Mouse (Mus musculus) adipose tissue, adult 10 weeks (tissue): ENCODE measurements around the gene Ltb4r2. TPM values are rescaled to one million over a fixed set of nuclear protein-coding genes. Genes with fewer than 3 reads are reported as not detected.

Source experiments
- polyA plus RNA-seq: library from polyadenylated mRNA; stranded (reverse); fragments of 350-450 nt; fragmentation: Illumina TruSeq; extraction: RNeasy Lipid Tissue Mini Kit (QIAGEN cat#74804); gene quantifications from one replicate; pipeline ENCODE4 v1.2.3, GENCODE M21; 2014; ENCODE audit warnings: low read depth, low replicate concordance

The Ltb4r2 gene
- polyA plus RNA-seq: 0.77 TPM

DNA sequence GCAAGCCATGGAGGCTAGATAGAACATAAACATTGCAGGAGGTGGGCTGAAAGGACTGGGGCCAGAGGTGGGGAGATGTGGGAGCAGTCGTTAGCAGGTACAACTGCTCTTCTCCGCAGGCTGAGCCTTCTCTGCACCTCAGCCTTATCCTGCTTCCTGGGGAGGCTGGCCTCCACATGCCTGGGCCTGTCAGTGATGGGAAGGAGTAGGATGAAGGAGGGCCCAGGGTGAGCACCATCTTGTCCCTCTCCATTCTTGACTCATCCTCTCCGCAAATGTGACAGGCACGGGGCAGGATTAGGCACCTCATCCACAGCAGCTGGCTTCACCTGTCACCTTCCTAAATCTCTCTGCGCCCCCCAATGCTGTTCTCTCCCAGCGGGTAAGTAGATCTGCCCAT, at the start of gene Ltb4r2:
Gene Ltb4r2 (plus strand): TSS at position 266 of the 400 bp plus-strand sequence.

DNA sequence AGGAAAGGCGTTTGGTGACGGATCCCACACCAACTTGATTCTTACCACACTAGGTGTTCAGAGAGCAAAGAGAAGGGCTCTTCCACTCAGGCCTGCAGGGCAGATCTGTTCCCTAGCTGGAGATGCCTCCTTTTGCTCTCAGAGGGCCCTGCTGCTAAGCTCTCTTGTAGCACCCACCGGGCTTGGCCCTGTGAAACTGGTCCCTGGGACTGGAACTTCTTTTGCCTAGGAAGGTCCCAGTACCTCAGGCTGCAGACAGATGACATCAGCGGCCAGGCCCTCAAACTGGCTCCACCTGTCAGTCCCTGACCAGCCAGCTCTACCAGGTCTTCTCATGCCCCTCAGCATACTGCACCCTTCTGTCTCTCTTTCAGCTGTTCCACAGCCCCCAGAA, 47.5 kb upstream of the Ltb4r2 start, which contains the start of gene Tgm1:
Gene Tgm1 (minus strand): TSS at position 198 of the 394 bp plus-strand sequence.

DNA sequence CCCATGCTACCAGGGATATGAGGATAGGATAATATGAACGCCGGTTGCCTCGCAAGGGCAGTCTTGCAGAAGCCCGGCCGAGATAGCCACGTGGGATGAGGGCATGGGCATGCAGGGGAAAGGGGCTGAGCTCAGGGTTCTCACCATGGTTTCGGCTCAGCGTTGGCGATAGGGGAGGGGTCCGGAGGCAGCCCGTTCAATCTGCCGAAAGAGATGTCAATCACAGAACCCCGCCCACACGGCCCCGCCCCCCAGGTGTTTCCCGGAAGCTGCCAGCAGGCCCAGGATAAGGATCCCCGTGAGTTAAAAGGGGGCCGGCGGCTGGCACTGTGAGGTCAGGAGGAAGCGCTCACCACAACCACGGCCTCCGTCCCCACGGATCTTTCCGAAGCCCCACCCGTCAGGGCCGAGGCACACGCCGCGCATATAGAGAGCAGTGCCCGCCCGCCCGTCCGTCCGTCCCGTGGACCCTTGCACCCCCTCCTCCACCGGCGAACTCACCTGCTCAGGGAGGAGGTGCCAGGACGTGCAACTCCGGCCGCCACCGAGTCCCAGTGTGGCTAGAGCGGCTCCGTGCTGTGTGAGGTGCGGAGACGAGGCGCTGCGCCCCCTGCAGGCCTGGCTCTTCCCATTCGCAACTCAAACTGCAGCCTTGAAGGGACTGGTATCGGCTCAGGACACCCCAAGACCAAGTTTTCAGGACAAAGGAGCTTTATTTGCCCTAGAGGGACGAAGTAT, 39.4 kb upstream of the Ltb4r2 start, which contains the start of gene Rabggta:
Gene Rabggta (minus strand): TSS at position 564 of the 738 bp plus-strand sequence.

DNA sequence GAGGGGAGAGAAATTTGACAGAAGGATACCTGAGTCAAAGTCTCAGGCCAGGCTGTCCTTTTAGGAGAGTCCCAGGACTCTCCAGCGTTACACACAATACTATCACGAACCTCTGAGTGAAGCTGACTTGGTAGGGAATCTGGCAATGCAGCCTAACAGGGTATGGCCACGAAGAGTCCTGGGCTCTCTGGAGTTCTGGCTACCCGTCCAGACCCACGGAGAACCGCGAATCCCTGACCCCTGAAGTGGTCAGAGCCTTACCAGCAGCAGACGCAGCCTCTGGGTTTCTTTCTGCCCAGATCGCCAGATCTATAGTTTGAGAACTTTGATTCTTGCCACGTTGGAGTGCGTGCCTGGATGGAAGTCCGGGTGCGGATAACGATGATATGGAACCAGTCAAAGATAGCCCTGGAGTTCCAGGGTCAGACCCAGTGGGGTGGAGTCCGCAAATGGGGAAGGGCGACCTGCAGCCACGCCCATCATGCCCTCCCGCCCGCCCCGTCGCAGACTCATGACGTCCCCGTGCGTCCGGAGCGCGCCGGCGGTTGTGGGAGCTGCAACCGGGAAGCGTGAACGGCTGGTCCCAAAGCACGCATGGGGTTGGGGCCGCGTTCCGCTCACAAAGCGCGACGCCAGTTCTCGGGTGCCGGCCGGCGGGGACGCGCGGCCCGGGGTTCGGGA, 15.9 kb upstream of the Ltb4r2 start, which contains the start of the genes Dhrs1 and Nop9:
Gene Dhrs1 (minus strand): TSS at position 511 of the 681 bp plus-strand sequence.
Gene Nop9 (plus strand): TSS at position 514 of the 681 bp plus-strand sequence.

DNA sequence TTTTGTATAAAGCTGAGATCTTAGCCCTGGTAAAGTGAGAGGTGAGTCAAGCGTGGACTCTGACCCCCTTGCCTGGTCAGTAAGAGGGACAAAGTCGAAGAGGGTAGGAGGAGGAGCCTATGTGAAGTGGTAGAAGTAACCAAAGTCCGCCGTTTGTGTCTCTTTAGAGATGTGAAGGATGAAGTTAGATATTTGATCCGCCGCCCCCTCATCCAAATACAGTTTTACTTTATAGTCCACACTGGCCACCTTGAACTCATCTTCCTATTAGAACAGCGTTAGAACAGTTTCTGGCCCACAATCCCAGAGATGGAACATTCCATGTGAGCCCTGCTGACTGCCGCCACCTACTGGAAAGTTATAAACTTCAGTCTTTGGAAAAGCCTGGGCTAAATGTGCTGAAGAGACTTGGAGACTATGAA, 2.9 kb upstream of the Ltb4r2 start, which contains the start of gene Cideb:
Gene Cideb (minus strand): TSS at position 96 of the 422 bp plus-strand sequence.

DNA sequence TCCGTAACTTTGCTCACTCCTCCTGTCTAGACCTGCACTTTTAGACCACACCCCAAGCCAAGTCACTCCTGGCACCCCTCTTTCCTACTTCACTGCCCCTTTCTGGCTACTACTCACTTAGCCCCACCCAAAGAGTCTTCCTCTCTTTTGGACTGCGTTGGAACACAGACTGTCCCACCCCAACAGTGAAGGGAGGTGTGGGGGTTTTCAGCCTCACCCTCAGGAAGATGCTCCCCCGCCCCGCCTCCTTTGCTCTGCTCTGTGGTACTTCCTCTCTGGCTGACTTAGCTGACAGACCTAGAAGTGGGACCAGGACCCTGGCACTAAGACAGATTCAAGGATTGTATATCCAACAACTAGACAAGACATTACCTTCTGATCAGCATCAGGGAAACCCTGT, 4.5 kb downstream of the Ltb4r2 start, which contains the start of gene Ltb4r1:
Gene Ltb4r1 (plus strand): TSS at position 267 of the 400 bp plus-strand sequence.

DNA sequence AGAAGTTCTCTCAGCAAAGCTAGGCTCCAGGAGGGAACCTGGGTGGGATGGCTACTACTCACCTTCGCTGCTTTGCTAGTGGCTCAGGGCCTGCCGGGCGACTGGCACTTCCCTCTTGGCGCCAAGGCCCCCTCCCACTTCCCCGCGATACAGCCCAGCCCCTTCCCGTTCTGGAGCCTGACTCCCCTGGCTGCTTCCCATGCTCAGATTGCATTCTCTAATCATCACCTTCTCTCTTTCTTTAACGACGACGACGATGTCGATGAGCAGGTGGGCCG, 22.7 kb downstream of the Ltb4r2 start, which contains the start of gene Adcy4:
Gene Adcy4 (minus strand): TSS at position 138 of the 278 bp plus-strand sequence.

DNA sequence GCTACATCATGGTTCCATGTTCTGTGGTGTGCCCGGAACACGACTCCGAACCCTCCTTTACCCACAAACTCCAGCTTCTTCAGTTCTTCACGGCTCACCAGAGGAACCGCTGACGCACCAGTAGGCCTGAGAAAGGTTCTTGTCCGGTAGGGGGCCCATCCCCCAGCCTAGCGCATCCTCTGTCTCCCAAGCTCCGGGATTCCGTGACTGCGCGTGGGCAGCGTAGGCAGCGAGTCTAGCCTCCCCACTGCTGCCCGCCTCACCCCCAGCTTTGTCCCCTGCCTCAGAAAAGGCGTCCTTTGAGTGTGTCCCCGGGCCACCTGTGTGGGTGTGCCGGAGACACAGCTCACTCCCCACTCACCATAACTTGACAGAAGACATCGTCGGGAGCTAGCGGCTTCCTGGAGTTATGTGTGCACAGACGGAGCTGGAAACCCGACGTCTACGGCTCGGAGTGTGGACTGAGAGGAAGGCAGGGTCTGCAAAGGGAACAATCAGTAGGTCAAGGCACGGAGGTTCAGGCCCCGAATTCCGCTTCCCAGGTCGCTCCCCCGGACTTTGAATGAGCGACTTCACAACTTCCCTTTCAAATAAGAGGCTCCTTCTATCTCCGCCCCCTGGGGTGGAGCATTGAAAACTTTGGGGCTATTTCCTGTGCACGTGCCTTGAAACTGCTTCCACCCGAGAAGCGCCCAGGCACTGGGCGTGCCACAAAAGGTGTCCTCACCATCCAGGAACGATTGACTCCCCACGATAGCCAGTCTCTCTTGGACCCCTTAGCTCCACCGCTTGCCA, 27.2 kb downstream of the Ltb4r2 start, which contains the start of gene Ripk3:
Gene Ripk3 (minus strand): TSS at position 610 of the 795 bp plus-strand sequence.

Other genes with a start within 250 kb of the Ltb4r2 start
- not detected for gene Nrl, start 236.4 kb upstream of the Ltb4r2 start, polyA plus RNA-seq
- gene Pck2, start 221.2 kb upstream of the Ltb4r2 start, polyA plus RNA-seq: 33.9 TPM
- gene Dcaf11, start 201.4 kb upstream of the Ltb4r2 start, polyA plus RNA-seq: 139 TPM
- 1.9 TPM for gene A730061H03Rik, start 201.0 kb upstream of the Ltb4r2 start, polyA plus RNA-seq
- gene Fitm1, start 185.8 kb upstream of the Ltb4r2 start, polyA plus RNA-seq: 0.46 TPM
- gene Psme1, start 183.3 kb upstream of the Ltb4r2 start, polyA plus RNA-seq: 110 TPM
- gene Emc9, start 176.1 kb upstream of the Ltb4r2 start, polyA plus RNA-seq: 40.1 TPM
- 153 TPM for gene Psme2, start 170.3 kb upstream of the Ltb4r2 start, polyA plus RNA-seq
- gene Rnf31, start 169.7 kb upstream of the Ltb4r2 start, polyA plus RNA-seq: 20.2 TPM
- gene Irf9, start 157.9 kb upstream of the Ltb4r2 start, polyA plus RNA-seq: 46.8 TPM
- gene Rec8, start 143.4 kb upstream of the Ltb4r2 start, polyA plus RNA-seq: 25.8 TPM
- gene Ipo4, start 125.5 kb upstream of the Ltb4r2 start, polyA plus RNA-seq: 45.8 TPM
- 0.86 TPM for gene Gm49378, start 123.5 kb upstream of the Ltb4r2 start, polyA plus RNA-seq
- gene Tm9sf1, start 117.6 kb upstream of the Ltb4r2 start, polyA plus RNA-seq: 96.9 TPM
- gene Tssk4, start 111.2 kb upstream of the Ltb4r2 start, polyA plus RNA-seq: 5.4 TPM
- gene Mdp1, start 100.9 kb upstream of the Ltb4r2 start, polyA plus RNA-seq: 46.3 TPM
- gene Gmpr2, start 89.5 kb upstream of the Ltb4r2 start, polyA plus RNA-seq: 25.4 TPM
- 186 TPM for gene Nedd8, start 89.3 kb upstream of the Ltb4r2 start, polyA plus RNA-seq
- gene Tinf2, start 79.6 kb upstream of the Ltb4r2 start, polyA plus RNA-seq: 14.4 TPM
- 2.5 TPM for gene Tgm1, start 47.5 kb upstream of the Ltb4r2 start, polyA plus RNA-seq
- gene Rabggta, start 39.2 kb upstream of the Ltb4r2 start, polyA plus RNA-seq: 28.8 TPM
- gene Dhrs1, start 15.7 kb upstream of the Ltb4r2 start, polyA plus RNA-seq: 77.8 TPM
- gene Nop9, start 15.7 kb upstream of the Ltb4r2 start, polyA plus RNA-seq: 15.5 TPM
- gene Cideb, start 3.0 kb upstream of the Ltb4r2 start, polyA plus RNA-seq: 5.3 TPM
- 2.9 TPM for gene Ltb4r1, start 4.5 kb downstream of the Ltb4r2 start, polyA plus RNA-seq
- gene Adcy4, start 22.7 kb downstream of the Ltb4r2 start, polyA plus RNA-seq: 9.6 TPM
- gene Ripk3, start 27.4 kb downstream of the Ltb4r2 start, polyA plus RNA-seq: 3.7 TPM
- 8.8 TPM for gene Nfatc4, start 61.7 kb downstream of the Ltb4r2 start, polyA plus RNA-seq
- 4.7 TPM for gene Nynrin, start 92.6 kb downstream of the Ltb4r2 start, polyA plus RNA-seq
- gene Cbln3, start 123.0 kb downstream of the Ltb4r2 start, polyA plus RNA-seq: 0.21 TPM
- 19.3 TPM for gene Khnyn, start 123.5 kb downstream of the Ltb4r2 start, polyA plus RNA-seq
- gene Sdr39u1, start 138.9 kb downstream of the Ltb4r2 start, polyA plus RNA-seq: 52.9 TPM
- 7.3 TPM for gene Cma1, start 183.2 kb downstream of the Ltb4r2 start, polyA plus RNA-seq
- not detected for gene Cma2, start 189.6 kb downstream of the Ltb4r2 start, polyA plus RNA-seq